Mouse (Mus musculus) fibroblast of lung, adult 2 months (primary cell): ENCODE measurements around the gene Dhdds.

Experiments
- DNase-seq: peaks from one replicate; pipeline ENCODE4 v3.0.0-alpha.2; 2011; ENCODE audit warnings: low read depth

The Dhdds gene

GRCm38 (mm10) chr4:134000466-134001438 lies at the start of gene Dhdds:
Gene Dhdds, minus strand, starts transcription at chr4:134000918.
- peak; percentile 99 for DNase-seq

GRCm38 (mm10) chr4:134047648-134048047 lies 46.9 kb upstream of the Dhdds start:
- DNase-seq, result no peak

DNA sequence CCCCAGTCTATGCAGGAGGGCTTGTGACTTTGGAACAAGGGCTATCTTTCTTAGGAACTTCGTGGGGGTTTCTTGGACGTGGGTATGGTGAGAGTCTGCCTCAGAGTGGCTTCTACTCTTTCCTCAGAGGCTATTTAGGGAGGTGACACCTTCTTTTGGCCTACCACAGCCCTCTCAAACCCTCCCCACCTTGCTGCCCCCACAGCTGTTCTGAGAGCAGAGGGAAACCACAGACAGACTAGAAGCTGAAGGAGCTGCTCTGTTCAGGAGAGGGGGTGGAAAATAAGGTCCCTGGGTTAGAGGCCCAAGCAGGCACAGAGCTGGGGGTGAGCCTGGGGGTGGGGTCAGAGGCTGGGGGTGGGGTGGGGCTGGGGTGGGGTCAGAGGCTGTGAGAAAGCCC lies 42.3 kb upstream of the Dhdds start:
- no peak for DNase-seq

- peak; percentile 11 for DNase-seq
Measured at GRCm38 (mm10) chr4:134041317-134042123, 40.8 kb upstream of the Dhdds start.

DNA sequence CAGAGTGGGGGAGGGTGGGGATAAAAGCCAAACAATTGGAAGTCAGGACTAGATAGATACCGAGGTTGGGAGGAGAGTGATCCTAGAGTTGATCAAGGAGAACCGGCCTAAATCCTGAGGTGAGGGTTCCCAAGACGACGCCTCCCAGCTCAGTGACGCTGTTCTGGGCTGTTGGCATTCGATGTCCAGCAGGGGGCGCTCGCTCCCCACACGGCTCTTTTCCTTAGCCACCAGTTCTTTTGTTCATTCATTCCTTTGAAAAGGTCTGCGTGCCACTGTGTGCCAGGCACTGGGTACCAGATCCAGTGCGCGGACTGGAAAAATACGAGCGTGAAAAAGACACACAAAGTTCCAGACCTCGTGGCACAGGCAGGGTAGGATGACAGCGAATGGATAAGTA lies 35.2 kb upstream of the Dhdds start:
- DNase-seq, result peak; percentile 25

GRCm38 (mm10) chr4:134025802-134026201 lies 25.1 kb upstream of the Dhdds start:
- DNase-seq, result no peak

DNA sequence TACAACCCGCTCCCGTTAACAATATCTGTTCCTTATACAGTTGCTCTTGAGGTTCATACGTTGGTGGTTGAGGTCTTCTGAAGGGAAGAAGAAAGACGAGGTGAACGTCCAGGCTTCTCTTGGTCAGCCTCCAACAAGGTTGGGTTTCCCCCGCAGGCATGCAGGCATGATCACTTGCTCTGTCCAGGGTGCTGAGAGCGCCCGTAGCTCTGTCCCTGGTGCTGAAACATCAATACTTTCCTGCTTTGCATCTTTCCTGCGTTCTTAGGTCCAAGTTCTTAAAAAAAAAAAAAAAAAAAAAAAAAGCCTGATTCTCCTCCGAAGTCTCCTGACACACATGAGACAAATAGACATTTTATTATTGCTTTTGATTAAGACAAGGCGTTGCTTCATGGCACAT lies 19.9 kb upstream of the Dhdds start:
- peak; percentile 23 for DNase-seq

DNA sequence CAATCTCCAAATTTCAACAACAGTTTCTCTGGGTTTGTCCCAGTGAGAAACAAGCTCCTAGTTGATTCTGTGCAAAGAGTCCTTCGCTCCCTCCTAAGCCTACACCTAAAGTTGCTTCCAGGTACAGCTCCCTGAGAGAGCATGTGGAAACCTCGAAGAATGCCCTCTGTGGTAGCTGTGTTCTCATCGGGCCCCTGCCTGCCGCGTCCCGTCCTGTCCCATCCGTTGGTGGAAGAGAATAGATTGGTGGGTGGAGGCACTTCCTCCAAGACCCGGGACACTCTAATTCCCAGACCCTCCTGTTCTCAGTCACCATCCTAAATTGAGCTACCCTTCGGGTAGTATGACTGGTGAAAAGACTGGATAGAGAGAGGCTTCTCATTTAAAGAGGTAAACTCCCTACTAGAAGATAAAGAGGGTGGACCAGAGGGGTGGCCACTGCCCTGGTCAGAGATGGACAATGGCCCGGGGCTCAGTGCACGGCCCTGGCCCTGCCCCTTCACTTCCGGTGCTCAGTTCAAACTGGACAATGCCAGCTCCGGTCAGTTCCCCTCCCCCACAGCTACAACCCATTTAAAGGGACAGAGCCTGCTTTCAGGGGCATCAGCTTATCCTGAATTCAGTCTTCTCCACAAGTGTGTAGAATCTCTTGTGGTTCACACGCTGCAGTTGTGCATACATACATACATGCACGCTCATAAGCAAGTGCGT lies 19.1 kb upstream of the Dhdds start:
- no peak for DNase-seq

DNA sequence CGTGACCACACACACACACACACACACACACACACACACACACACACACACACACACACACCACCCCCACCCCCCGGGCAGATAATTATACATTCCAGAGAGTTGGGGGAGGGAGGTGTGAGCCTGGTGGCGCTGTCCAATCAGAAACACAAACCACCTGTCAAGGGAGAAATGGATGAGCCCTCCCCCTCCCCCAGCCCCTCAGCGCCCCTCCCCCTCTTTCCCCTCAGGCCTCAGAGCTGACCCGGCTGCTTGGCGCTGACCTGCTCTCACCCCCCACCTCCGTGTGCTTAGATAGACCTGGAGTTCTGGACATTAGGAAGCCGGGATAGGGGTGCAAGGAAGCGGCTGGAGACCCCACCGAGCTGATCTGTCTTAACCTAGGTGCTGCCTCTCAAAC lies 18.5 kb upstream of the Dhdds start:
- no peak for DNase-seq

GRCm38 (mm10) chr4:134018779-134019145 lies 18.0 kb upstream of the Dhdds start, which contains the start of gene Lin28a:
Gene Lin28a, minus strand, starts transcription at chr4:134018841.
- DNase-seq, result no peak

DNA sequence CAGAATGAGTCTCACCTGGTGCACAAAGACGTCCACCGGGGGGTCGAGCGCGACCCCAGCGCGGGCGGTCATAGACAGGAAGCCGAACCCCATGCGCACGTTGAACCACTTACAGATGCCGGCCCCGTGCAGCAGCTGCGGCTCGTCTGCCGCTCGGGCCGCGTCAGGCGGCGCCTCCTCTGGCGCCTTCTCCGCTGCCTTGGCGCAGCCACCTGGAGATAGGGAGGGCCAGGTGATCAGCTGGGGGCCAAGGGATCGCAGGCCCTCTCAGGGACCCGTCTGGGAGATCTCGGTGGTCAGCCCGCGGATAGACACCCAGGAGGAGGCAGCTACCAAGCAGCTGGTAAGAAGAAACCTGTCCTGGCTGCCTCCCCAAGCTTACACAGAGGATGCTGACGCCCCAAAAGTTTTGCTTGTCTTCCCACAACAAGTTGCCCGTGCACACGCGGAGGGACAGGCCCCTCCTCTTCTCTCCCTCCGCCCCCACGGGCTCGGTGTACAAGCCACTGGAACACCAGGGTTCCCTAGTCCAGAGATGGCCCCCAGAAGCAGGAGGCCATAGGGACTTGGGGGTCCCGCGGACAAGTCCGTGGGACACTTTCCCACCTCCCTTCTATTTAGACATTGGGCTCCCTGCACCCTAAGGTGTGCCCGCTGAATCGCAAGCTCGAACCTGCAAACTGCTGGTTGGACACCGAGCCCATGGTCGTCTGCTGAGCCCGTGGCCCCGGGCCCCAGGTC lies 17.5 kb upstream of the Dhdds start:
- no peak for DNase-seq

GRCm38 (mm10) chr4:134017201-134017865 lies 16.6 kb upstream of the Dhdds start:
- no peak for DNase-seq

DNA sequence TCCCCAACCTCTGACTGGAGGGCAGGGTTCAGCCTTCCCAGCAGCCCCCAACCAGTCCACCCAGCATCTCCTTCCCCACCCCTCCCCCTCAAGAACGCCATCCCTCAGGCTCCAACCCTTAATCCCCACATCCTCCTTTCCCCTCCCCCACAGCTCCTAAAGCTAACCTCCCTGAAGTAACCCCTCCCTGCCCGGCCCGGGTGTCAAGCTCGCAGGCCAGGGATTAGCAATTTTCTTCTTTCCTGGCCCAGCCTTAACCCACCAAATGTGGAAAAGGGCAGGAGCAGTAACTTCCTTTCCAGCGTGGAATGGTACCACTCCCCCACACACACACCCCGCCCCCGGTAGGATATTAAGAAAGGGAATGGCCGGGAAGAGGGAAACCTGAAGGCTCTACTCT lies 16.0 kb upstream of the Dhdds start:
- DNase-seq, result no peak

DNA sequence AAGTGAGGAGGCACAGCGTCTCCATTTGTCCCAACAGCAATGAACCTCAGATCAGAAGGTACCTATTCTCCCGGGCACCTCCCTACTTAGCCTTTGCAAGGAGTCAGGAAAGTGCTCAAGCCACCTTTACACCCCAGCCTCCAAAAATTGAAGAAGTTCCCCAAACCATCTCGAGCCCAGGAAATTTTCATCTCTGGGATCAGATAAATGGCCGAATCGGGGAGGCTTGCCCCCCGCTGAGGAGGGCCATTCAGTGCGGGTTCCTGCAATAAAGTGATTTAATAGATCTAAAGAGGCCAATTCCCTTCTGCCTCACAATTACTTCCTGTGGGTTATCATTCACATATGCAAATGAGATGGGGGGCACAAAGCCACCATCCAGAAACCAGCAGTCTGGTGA lies 15.5 kb upstream of the Dhdds start:
- no peak for DNase-seq

- no peak for DNase-seq
Measured at GRCm38 (mm10) chr4:134012858-134013528, 12.3 kb upstream of the Dhdds start.

- DNase-seq, result no peak
Measured at GRCm38 (mm10) chr4:134011450-134012414, 11.0 kb upstream of the Dhdds start.

GRCm38 (mm10) chr4:134009709-134010108 lies 9.0 kb upstream of the Dhdds start:
- no peak for DNase-seq

DNA sequence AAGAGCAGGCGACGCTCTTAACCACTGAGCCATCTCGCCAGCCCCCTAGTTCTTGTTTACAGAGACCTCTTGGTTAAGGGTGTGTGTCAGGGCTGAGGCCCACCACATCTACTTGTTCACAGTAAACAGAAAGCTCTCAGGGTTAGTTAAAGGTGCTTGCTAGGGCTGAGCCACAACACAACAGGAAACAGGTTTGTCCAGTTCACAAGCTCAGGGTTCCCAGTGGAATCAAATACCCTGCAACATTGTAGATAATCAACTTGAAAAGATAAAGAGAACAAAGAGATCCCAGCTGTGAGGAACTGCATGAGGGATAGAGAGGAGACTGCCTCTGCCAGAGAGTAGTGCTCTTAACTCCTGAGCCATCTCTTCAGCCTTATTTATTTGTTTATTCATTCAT lies 6.1 kb upstream of the Dhdds start:
- DNase-seq, result no peak
